Mouse (Mus musculus) mouse trophoblast stem cell (cell line): ENCODE measurements around the gene Scgb1c1.

Experiments used
- in situ Hi-C, 2 experiments: fragments of 300-500 bp; cut with MseI, MboI; formaldehyde crosslinking; loops; 2 replicates in 1 of 2; 3 replicates in 1 of 2; pipeline ENCODE4 v1.15.1; 2025

Scgb1c1 gene

GRCm38 (mm10) chr7:140844905-140845665 lies at the start of gene Scgb1c1:
TSS of gene Scgb1c1 (plus strand) at chr7:140845547.
- in situ Hi-C loops, result loop anchor here (5.0 kb wide), 1 partner anchor 57 kb away; the partner anchor contains the start of gene Cox8b (in 2 of the 2)

- in situ Hi-C loops, result no loop called here
Measured at GRCm38 (mm10) chr7:140797619-140798018, 47.7 kb upstream of the Scgb1c1 start.

- in situ Hi-C loops, result no loop called here
Measured at GRCm38 (mm10) chr7:140798212-140798611, 47.1 kb upstream of the Scgb1c1 start.

GRCm38 (mm10) chr7:140802629-140803028 lies 42.7 kb upstream of the Scgb1c1 start:
- in situ Hi-C loops, result loop anchor here in 1 of 2 experiments (25.0 kb wide), 1 partner anchor 715 kb away; the partner anchor contains the start of genes Caly and Prap1

GRCm38 (mm10) chr7:140805704-140806103 lies 39.6 kb upstream of the Scgb1c1 start:
- in situ Hi-C loops, result loop anchor here in 1 of 2 experiments (25.0 kb wide), 1 partner anchor 718 kb away; the partner anchor contains the start of genes Caly and Prap1

GRCm38 (mm10) chr7:140810496-140810895 lies 34.9 kb upstream of the Scgb1c1 start:
- in situ Hi-C loops, result loop anchor here in 1 of 2 experiments (25.0 kb wide), 1 partner anchor 723 kb away; the partner anchor contains the start of genes Caly and Prap1

- in situ Hi-C loops, result loop anchor here in 1 of 2 experiments (25.0 kb wide), 1 partner anchor 724 kb away; the partner anchor contains the start of genes Caly and Prap1
Measured at GRCm38 (mm10) chr7:140811714-140812113, 33.6 kb upstream of the Scgb1c1 start.

- in situ Hi-C loops, result loop anchor here in 1 of 2 experiments (25.0 kb wide), 1 partner anchor 726 kb away; the partner anchor contains the start of genes Caly and Prap1
Measured at GRCm38 (mm10) chr7:140812850-140813249, 32.5 kb upstream of the Scgb1c1 start.

GRCm38 (mm10) chr7:140820173-140820572 lies 25.2 kb upstream of the Scgb1c1 start:
- in situ Hi-C loops, result loop anchor here in 1 of 2 experiments (25.0 kb wide), 1 partner anchor 733 kb away; the partner anchor contains the start of genes Caly and Prap1

GRCm38 (mm10) chr7:140821305-140821652 lies 24.1 kb upstream of the Scgb1c1 start:
- in situ Hi-C loops, result loop anchor here in 1 of 2 experiments (25.0 kb wide), 1 partner anchor 734 kb away; the partner anchor contains the start of genes Caly and Prap1

GRCm38 (mm10) chr7:140821653-140822329 lies 23.6 kb upstream of the Scgb1c1 start, which contains the start of gene Zfp941:
TSS of gene Zfp941 (minus strand) at chr7:140822178.
- in situ Hi-C loops, result loop anchor here in 1 of 2 experiments (25.0 kb wide), 1 partner anchor 734 kb away; the partner anchor contains the start of genes Caly and Prap1

- in situ Hi-C loops, result loop anchor here in 1 of 2 experiments (25.0 kb wide), 1 partner anchor 735 kb away; the partner anchor contains the start of genes Caly and Prap1
Measured at GRCm38 (mm10) chr7:140822731-140823130, 22.6 kb upstream of the Scgb1c1 start.

- in situ Hi-C loops, result no loop called here
Measured at GRCm38 (mm10) chr7:140828171-140828881, 17.0 kb upstream of the Scgb1c1 start.

- in situ Hi-C loops, result no loop called here
Measured at GRCm38 (mm10) chr7:140831447-140831846, 13.9 kb upstream of the Scgb1c1 start.

GRCm38 (mm10) chr7:140833341-140833740 lies 12.0 kb upstream of the Scgb1c1 start:
- in situ Hi-C loops, result no loop called here

GRCm38 (mm10) chr7:140834968-140835757 lies 10.2 kb upstream of the Scgb1c1 start, which contains the start of gene Urah:
TSS of gene Urah (plus strand) at chr7:140835018.
- in situ Hi-C loops, result no loop called here

- in situ Hi-C loops, result no loop called here
Measured at GRCm38 (mm10) chr7:140835758-140836087, 9.6 kb upstream of the Scgb1c1 start.

- in situ Hi-C loops, result no loop called here
Measured at GRCm38 (mm10) chr7:140836243-140837115, 8.9 kb upstream of the Scgb1c1 start.

GRCm38 (mm10) chr7:140839556-140839955 lies 5.8 kb upstream of the Scgb1c1 start:
- in situ Hi-C loops, result no loop called here
